Comparison of ENCODE assay signal across 8 mouse cellular contexts in the genomic region with DNA sequence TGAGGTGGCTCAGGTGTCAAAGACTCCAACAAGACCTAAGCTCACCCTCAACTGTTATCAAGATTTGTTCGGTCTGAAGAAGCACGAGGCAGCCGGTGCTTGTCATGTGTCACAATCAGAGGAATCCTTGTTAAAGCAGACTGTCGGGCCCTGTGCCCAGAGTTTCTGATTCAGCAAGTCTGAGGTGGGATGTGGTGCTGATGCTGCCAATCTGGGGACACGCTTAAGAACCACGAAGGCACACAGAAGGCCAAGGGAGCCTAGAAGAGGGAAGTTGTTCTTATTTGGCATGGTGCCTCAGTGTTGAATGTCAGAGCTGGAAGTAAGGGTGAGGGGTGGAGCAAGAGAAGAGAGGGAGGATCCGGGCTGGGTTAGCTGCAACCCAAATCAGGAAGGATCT.
A peak's percentile ranks its signal among the peaks of the same experiment; 100 is the strongest.
DNase-seq lines count a peak whose midpoint lies in the region; ATAC-seq and TF ChIP-seq lines count a peak whose summit lies in the region.

No protein-coding gene starts in this region.

- no peaks in the 10 kb centered on the region for H3K27me3 ChIP-seq in limb, embryonic 14.5 days (ENCODE audit: control insufficient read depth, insufficient read depth, low read length)
- peaks cover 6% of the 10 kb centered on the region; the same call in 1 of the 2 replicates for H3K27me3 ChIP-seq in limb, embryonic 10.5 days (ENCODE audit: low read depth, poor library complexity, severe bottlenecking)

- peak; percentile 24 for DNase-seq in limb, embryonic 14.5 days (ENCODE audit: low spot score)
- no peak for DNase-seq in limb, embryonic 10.5 days (ENCODE audit: low spot score)
- peak; percentile 61 to 72 for DNase-seq in frontal cortex, adult 2 months (ENCODE audit: extremely low spot score in 1 of 2, low spot score in 1 of 2)
- DNase-seq in layer of hippocampus, postnatal 36 days, result peak; percentile 60 to 67
- no peak for DNase-seq in yolk sac, embryonic 10.5 days (ENCODE audit: low spot score)
- DNase-seq in adrenal gland, postnatal 25 days, result no peak
- no peak for DNase-seq in cerebellum, adult 11-12 months

- no peak for ATAC-seq in limb, embryonic 14.5 days (ENCODE audit: low FRiP score, low read depth)
- ATAC-seq in megakaryocyte progenitor cell, adult 5-6 weeks (replicated peaks; ENCODE audit: poor library complexity), result peak; percentile 88

- H3K9me3 ChIP-seq in limb, embryonic 14.5 days (ENCODE audit: control insufficient read depth, low read length), result no peaks in the 10 kb centered on the region
- H3K9me3 ChIP-seq in limb, embryonic 10.5 days (replicated peaks), result no peaks in the 10 kb centered on the region

- no peak for TF ChIP-seq POLR2A in limb, embryonic 14.5 days (IDR thresholded peaks at IDR 0.05; ENCODE audit: borderline replicate concordance, extremely low read depth, insufficient read depth, insufficient read length)

- no peak overlapping the region for H3K4me3 ChIP-seq in limb, embryonic 14.5 days (replicated peaks; ENCODE audit: low read length)
- H3K4me3 ChIP-seq in limb, embryonic 10.5 days, result no peak overlapping the region

- no peaks in the 10 kb centered on the region for H3K36me3 ChIP-seq in limb, embryonic 14.5 days (ENCODE audit: control insufficient read depth, insufficient read depth, low read length)
- H3K36me3 ChIP-seq in limb, embryonic 10.5 days, result no peaks in the 10 kb centered on the region

- 81% methylated on average over 7 of the region's 7 CpGs for WGBS in limb, embryonic 14.5 days
- 90% methylated on average over 7 of the region's 7 CpGs for WGBS in limb, embryonic 10.5 days

- H3K4me2 ChIP-seq in limb, embryonic 14.5 days (replicated peaks; ENCODE audit: low read depth, low read length, severe bottlenecking), result no peak overlapping the region

- no peak overlapping the region for H3K27ac ChIP-seq in limb, embryonic 14.5 days (replicated peaks; ENCODE audit: low read depth, low read length)
- H3K27ac ChIP-seq in limb, embryonic 10.5 days, result no peak overlapping the region; the same call in 1 of the 2 replicates

- peaks cover 32% of the 10 kb centered on the region for H3K4me1 ChIP-seq in limb, embryonic 14.5 days (ENCODE audit: control insufficient read depth, insufficient read depth, low read length)
- peaks cover 55% of the 10 kb centered on the region for H3K4me1 ChIP-seq in limb, embryonic 10.5 days

- H3K9ac ChIP-seq in limb, embryonic 14.5 days (ENCODE audit: low read depth, low read length, severe bottlenecking), result no peak overlapping the region

Comparison
In these comparisons a context has a peak if more than half of its experiments do, and no peak if none do; other contexts are left out.
1. DNase-seq: peak in limb, embryonic 14.5 days (single experiment), frontal cortex, adult 2 months (2 of 2) and layer of hippocampus, postnatal 36 days (2 of 2); none in limb, embryonic 10.5 days (single experiment), yolk sac, embryonic 10.5 days (single experiment), adrenal gland, postnatal 25 days (single experiment) and cerebellum, adult 11-12 months (single experiment).